Mouse (Mus musculus) MEL (cell line): ENCODE measurements around the gene Mia.

Experiments
- CHD1 ChIP-seq: IDR thresholded peaks from 2 replicates; pipeline ENCODE4 v1.6.1; 2012; ENCODE audit warnings: low read depth, mild to moderate bottlenecking, inconsistent platforms, low read length, improper control_type of control experiment
- CTCF ChIP-seq, 3 experiments: IDR thresholded peaks in 2 of 3; conservative IDR thresholded peaks in 1 of 3; 2 replicates each; pipeline ENCODE4 v1.5.1; 2011 to 2012; ENCODE audit warnings: low read length in 3 of 3, low read depth in 2 of 3, mild to moderate bottlenecking in 2 of 3, improper control_type of control experiment in 1 of 3, inconsistent platforms in 1 of 3, mixed read lengths in 1 of 3, moderate library complexity in 1 of 3; ENCODE audit not compliant: control insufficient read depth in 1 of 3, insufficient read depth in 1 of 3, poor library complexity in 1 of 3, severe bottlenecking in 1 of 3
- EP300 ChIP-seq, 2 experiments: IDR thresholded peaks; 2 replicates each; pipeline ENCODE4 v1.6.1; 2011; ENCODE audit warnings: improper control_type of control experiment in 2 of 2, low read length in 2 of 2, low read depth in 1 of 2, mild to moderate bottlenecking in 1 of 2
- JUND ChIP-seq: IDR thresholded peaks from 2 replicates; pipeline ENCODE4 v1.6.1; 2011; ENCODE audit warnings: low read depth, mild to moderate bottlenecking, improper control_type of control experiment, low read length
- MAX ChIP-seq: IDR thresholded peaks from 2 replicates; pipeline ENCODE4 v1.6.1; 2011; ENCODE audit warnings: low read length, improper control_type of control experiment
- NRF1 ChIP-seq: IDR thresholded peaks from 2 replicates; pipeline ENCODE4 v1.6.1; 2014; ENCODE audit warnings: low read depth, mild to moderate bottlenecking, inconsistent platforms, low read length, improper control_type of control experiment, moderate library complexity; ENCODE audit not compliant: poor library complexity, insufficient read depth, severe bottlenecking
- POLR2A ChIP-seq, 2 experiments: IDR thresholded peaks; 2 replicates each; pipeline ENCODE4 v1.6.1; 2011 to 2012; ENCODE audit warnings: low read length in 2 of 2, mild to moderate bottlenecking in 2 of 2, control low read depth in 1 of 2, improper control_type of control experiment in 1 of 2, low read depth in 1 of 2, moderate library complexity in 1 of 2; ENCODE audit not compliant: control insufficient read depth in 1 of 2, insufficient read depth in 1 of 2, poor library complexity in 1 of 2
- RAD21 ChIP-seq: IDR thresholded peaks from 2 replicates; pipeline ENCODE4 v1.6.1; 2011; ENCODE audit warnings: mild to moderate bottlenecking, low read depth, low read length, improper control_type of control experiment
- RCOR1 ChIP-seq: IDR thresholded peaks from 2 replicates; pipeline ENCODE4 v1.6.1; 2012; ENCODE audit warnings: low read depth, mild to moderate bottlenecking, inconsistent platforms, low read length, improper control_type of control experiment
- TBP ChIP-seq: IDR thresholded peaks from 2 replicates; pipeline ENCODE4 v1.8.0; 2011; ENCODE audit warnings: low read depth, low read length, improper control_type of control experiment
- TCF12 ChIP-seq: IDR thresholded peaks from 2 replicates; pipeline ENCODE4 v1.6.1; 2014; ENCODE audit warnings: low read depth, mild to moderate bottlenecking, inconsistent platforms, low read length, improper control_type of control experiment, moderate library complexity
- UBTF ChIP-seq: IDR thresholded peaks from 2 replicates; pipeline ENCODE4 v1.6.1; 2012; ENCODE audit warnings: low read depth, mild to moderate bottlenecking, inconsistent platforms, low read length, improper control_type of control experiment, moderate library complexity, borderline replicate concordance; ENCODE audit not compliant: insufficient read depth
- USF1 ChIP-seq: IDR thresholded peaks from 2 replicates; pipeline ENCODE4 v1.6.1; 2014; ENCODE audit warnings: low read depth, mild to moderate bottlenecking, inconsistent platforms, low read length, improper control_type of control experiment, moderate library complexity

DNA sequence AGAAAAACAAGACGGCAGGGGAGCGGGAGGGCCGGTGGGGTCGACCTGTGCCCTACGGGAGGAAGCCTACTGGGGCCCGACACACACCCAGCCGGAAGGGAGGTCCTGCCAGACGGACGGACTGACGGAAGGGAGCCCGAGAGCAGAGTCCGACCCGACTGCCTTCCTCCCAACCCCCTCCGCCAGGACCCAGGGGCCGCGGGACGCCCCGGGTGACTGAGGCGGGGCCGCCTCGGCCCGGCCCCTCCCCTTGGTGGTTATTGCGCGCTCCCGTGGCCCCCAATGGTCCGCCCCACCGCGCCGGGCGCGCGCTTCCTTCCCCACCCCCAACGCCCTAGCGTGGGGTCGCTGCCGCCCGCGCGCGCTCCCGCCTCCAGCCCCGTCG lies 14.7 kb downstream of the Mia start:
- no peak for TF ChIP-seq CTCF (IDR thresholded peaks at IDR 0.05 in 2 of 3, conservative IDR thresholded peaks at IDR 0.05 in 1 of 3; ENCODE audit: control insufficient read depth in 1 of 3, insufficient read depth in 1 of 3, low read depth in 2 of 3, low read length in 3 of 3, poor library complexity in 1 of 3, severe bottlenecking in 1 of 3)
- TF ChIP-seq UBTF: no peak
- peak; percentile 8 to 31; a peak in 1 of 4 replicates for TF ChIP-seq POLR2A (IDR thresholded peaks at IDR 0.05; ENCODE audit: control insufficient read depth in 1 of 2, insufficient read depth in 1 of 2, low read depth in 1 of 2, low read length in 2 of 2, poor library complexity in 1 of 2)
- 0 out of 2 replicates have a peak, but pooled peaks have one; percentile 8 for TF ChIP-seq TCF12
- no peak for TF ChIP-seq RAD21
- TF ChIP-seq TBP: no peak
- TF ChIP-seq MAX: no peak
- TF ChIP-seq USF1: no peak
- no peak for TF ChIP-seq JUND
- TF ChIP-seq RCOR1: no peak
- TF ChIP-seq EP300 (IDR thresholded peaks at IDR 0.05; ENCODE audit: low read depth in 1 of 2, low read length in 2 of 2): no peak
- no peak for TF ChIP-seq NRF1
- no peak for TF ChIP-seq CHD1
